Mouse (Mus musculus) ES-E14 (cell line): ENCODE measurements around the gene Barhl2.

ENCODE experiments used
- CHD2 ChIP-seq: IDR thresholded peaks from 2 replicates; pipeline ENCODE4 v1.6.1; 2014; ENCODE audit warnings: mild to moderate bottlenecking, low read depth, low read length, inconsistent platforms
- MAFK ChIP-seq: IDR thresholded peaks from 2 replicates; pipeline ENCODE4 v1.6.1; 2014; ENCODE audit warnings: mild to moderate bottlenecking, low read depth, low read length, inconsistent platforms; ENCODE audit not compliant: insufficient read depth
- ZC3H11A ChIP-seq: IDR thresholded peaks from 2 replicates; pipeline ENCODE4 v1.6.1; 2012; ENCODE audit warnings: low read depth, mild to moderate bottlenecking, inconsistent platforms, low read length, borderline replicate concordance

GRCm38 (mm10) chr5:106459120-106459641 is 1.2 kb upstream of the Barhl2 start:
- TF ChIP-seq CHD2 (no peak), ZC3H11A (no peak), MAFK (no peak)
